Mouse (Mus musculus): Measurements from ENCODE around the gene Tagln2.

DNA sequence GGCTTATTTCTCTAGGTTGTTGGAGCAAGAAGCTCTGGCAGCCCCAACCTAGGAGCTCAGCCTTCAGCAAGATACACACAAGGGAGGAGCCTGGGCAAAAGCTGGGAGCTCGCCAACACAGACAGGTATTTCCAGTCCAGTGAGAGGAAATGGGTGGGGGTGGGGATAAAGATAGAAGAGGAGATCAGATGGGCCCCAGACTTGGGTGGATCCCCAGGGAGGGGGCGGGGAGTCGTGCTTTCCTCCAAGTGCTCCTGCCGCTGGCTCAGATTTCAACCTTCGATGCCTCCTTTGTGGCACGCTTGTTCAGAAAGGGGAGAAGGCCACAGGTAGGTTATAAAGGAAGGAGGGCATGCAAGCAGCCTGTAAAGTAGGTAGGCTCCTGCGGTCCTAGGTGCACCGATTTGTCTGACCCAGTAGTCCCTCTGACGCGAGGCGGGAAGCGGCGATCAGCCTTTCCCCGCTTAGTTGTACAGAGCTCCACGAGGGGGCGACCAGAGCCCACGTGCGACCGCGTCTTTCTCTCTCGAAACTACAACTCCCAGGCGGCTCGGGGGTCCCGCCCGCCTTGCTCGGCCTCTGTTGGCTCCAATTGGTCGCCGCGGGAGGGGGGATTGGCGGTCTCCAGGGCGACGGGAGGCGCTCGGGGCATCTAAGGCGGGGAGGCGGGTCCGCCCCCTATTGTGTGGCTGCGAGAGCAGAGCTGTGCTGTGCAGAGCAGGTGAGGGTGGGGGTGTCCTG, 18.1 kb upstream of the Tagln2 start, which contains the start of gene Igsf9:
- TF ChIP-seq MAX (IDR thresholded peaks at IDR 0.05; ENCODE audit: low read depth) (no peak), POLR2A (IDR thresholded peaks at IDR 0.05; ENCODE audit: insufficient read length, low read depth) (no peak), REST (IDR thresholded peaks at IDR 0.05; ENCODE audit: insufficient read depth, insufficient read length) (no peak), TCF3 (IDR thresholded peaks at IDR 0.05; ENCODE audit: insufficient read length, low read depth) (no peak)
